Mouse (Mus musculus): ENCODE data around the gene Synj2.
"Not testable (repeated sequence)": the region's sequence is repeated elsewhere in the genome, so short reads cannot be mapped to it uniquely, and the experiment has no call there.

Synj2 gene

GRCm38 (mm10) chr17:5999039-5999543 lies 58.0 kb downstream of the Synj2 start:
- DNase-seq (ENCODE audit: low spot score) = no peak

DNA sequence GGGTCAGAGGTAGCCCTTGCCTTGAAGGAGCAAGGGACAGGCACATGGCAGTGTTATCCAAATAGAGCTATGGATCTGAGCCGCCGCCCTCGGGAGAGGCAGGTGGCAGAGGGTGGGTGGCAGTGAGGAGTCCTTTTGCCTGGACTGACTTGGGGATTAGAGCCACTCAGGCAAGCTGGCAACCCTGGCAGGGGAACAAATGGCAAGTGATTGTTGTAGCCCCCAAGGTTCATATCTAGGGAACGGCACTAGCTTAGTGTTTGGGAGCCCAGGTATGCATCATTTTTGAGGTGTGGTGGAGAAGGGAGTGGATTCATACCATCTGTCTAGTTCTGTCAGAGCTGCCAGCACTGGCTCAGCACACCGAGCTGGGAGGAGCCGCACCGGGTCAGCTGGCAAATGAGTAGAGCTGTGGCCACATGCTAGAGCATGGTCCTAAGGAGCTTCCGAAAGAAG lies 59.8 kb downstream of the Synj2 start:
- DNase-seq (ENCODE audit: low spot score) = no peak

- DNase-seq (ENCODE audit: low spot score) = no peak
Measured at GRCm38 (mm10) chr17:6001389-6001788, 60.3 kb downstream of the Synj2 start.

GRCm38 (mm10) chr17:6001836-6002235 lies 60.8 kb downstream of the Synj2 start:
- DNase-seq (ENCODE audit: low spot score) = no peak

GRCm38 (mm10) chr17:6002563-6002962 lies 61.5 kb downstream of the Synj2 start:
- DNase-seq (ENCODE audit: low spot score) = no peak

DNA sequence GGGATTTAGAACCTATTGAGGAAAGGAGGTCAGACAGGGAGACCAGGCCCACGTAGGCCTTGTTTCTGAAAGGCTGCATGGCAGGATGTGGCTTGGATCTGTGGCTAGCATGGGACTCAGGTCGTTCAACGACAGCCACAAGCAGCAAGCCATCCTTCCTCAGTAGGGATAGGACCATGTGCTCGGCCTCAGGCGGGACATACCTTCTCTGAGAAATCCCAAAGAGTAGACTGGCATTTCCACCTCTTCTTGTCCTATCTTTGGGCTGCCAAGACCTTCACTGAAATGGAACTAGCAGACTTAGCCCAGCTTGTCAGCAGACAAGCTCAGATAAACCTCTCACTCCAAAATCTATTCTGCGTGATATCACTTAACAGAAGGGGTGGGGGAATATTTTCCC lies 62.6 kb downstream of the Synj2 start:
- DNase-seq (ENCODE audit: low spot score) = no peak

DNA sequence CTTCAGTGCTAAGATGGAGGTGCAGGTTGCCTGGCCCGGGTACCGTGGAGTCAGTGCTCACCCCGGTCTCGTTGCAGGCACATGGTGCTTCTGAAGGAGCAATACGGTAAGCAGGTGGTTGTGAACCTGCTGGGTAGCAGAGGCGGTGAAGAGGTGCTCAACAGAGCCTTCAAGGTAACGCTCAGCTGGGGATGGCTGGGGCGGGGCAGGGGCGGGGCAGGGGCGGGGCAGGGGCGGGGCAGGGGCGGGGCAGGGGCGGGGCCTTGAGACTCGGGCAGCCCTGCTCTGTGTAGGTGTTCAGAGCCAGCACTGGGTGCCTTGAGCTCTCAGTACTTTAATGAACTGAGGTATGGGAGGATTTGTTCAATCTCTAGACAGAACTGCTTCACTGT lies 64.2 kb downstream of the Synj2 start:
- no peak for DNase-seq (ENCODE audit: low spot score)

GRCm38 (mm10) chr17:6005638-6006471 lies 64.8 kb downstream of the Synj2 start:
- DNase-seq (ENCODE audit: low spot score) = peak; percentile 60

DNA sequence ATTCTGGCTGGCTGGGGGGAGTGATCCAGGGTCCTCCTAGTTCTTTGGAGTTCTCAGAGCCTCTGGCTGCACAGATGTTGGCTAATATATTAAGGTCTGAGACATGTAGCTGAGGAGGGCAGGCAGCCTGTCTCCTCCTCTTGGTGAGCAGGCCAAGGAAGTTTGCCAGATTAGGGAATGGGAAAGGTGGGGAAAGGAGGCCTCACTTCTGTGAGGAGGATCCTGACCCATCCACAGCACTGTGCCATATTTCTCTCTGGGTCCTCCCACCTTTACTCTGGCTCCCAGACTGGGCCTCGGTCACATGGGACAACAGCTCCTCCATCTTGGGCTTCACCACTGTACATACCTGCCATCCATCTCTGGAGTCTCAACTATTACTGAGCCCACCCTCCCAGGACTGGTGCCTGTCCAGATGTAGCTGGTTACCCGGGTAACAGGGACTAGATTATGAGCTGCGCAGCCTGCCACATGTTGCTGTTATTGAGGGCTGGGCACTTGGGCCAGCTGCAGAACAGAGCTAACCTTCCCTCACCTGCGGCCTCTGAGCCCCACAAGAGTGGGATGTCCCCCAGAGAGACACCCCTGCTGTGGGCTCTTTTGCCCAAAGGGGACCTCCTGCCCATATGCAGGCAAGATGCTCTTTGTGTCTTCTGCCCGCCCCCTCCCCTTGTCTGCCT lies 66.2 kb downstream of the Synj2 start:
- DNase-seq (ENCODE audit: low spot score) = no peak

GRCm38 (mm10) chr17:6007902-6008301 lies 66.8 kb downstream of the Synj2 start:
- DNase-seq (ENCODE audit: low spot score) = no peak

DNA sequence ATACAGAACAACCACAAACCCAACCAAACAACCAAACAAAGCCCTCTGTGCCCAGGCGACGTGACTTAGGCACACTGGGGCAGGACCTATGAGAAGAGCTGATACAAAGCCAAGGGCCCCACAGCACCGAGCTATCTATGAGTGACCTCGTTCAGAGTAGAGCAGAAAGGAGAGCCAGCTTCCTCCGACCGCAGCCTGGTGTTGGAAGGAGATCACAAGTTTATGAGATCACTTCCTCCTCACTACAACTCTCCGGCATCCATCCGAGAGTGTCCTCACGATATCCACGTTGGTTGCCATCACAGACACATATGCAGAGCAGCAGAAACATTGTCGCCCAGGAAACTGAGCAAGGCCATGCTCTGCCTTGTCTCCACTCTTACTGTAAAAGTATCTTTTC lies 67.5 kb downstream of the Synj2 start:
- DNase-seq (ENCODE audit: low spot score) = no peak

DNA sequence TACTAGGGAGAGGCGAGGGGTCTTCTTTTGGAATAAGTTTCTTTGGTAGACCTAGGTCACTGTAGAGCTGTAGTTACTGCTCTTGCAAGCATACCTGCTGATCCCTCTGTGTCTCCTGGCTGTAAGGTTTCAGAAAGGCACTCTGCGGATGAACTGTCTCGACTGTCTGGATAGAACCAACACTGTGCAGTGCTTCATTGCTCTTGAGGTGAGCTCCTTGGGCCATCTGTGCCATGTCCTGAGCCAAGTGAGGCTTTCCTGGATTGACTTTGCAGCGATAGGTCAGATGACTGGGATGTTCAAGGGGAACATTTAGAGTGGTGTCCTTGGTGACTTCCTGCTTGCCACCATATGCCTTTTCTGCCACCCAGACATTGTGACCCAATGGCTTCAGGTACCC lies 68.5 kb downstream of the Synj2 start:
- DNase-seq (ENCODE audit: low spot score) = no peak

DNA sequence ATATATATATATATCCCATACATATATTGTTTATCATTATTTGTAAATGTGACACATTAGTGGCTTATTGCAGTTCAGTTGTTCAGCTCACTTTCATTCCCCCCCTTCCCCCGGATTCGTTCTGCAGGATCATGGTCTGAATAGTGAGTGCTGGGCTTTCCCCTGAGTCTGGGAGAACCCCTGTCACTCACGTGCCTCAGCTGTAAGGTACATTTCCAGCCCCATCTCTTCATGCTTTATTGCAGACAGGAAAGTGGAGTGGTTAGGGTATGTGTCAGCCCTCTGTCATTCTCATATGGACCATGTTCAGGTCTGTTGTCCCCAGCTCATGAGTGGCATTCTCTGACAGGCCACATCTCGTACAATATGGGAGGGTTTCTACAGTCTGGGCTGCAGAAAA lies 72.0 kb downstream of the Synj2 start:
- DNase-seq (ENCODE audit: low spot score) = no peak

- DNase-seq (ENCODE audit: low spot score) = no peak
Measured at GRCm38 (mm10) chr17:6014985-6015384, 73.9 kb downstream of the Synj2 start.

GRCm38 (mm10) chr17:6016213-6016780 lies 75.2 kb downstream of the Synj2 start:
- no peak for DNase-seq (ENCODE audit: low spot score)

GRCm38 (mm10) chr17:6017268-6017667 lies 76.2 kb downstream of the Synj2 start:
- no peak for DNase-seq (ENCODE audit: low spot score)

GRCm38 (mm10) chr17:6018348-6018747 lies 77.3 kb downstream of the Synj2 start:
- no peak for DNase-seq (ENCODE audit: low spot score)

- DNase-seq (ENCODE audit: low spot score) = no peak
Measured at GRCm38 (mm10) chr17:6019776-6020175, 78.7 kb downstream of the Synj2 start.

DNA sequence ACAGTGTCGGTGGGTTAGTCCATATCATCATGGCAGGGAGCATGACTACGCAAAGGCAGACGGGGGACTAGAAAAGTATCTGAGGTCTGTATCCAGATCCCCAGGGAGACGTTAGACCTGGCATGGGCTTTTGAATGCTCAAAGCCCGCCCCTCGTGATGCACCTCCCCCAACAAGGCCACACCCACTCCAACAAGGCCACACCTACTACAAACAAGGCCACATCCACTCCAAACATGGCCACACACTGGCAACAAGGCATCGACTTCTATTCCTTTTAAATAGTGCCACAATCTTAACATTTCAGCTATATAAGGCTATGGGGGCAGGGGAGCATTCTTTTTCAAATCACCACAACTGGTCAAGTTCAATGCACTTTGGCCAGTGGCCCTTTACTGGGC lies 79.6 kb downstream of the Synj2 start:
- no peak for DNase-seq (ENCODE audit: low spot score)

- DNase-seq (ENCODE audit: low spot score) = not testable (repeated sequence)
Measured at GRCm38 (mm10) chr17:6021374-6021789, 80.3 kb downstream of the Synj2 start.

DNA sequence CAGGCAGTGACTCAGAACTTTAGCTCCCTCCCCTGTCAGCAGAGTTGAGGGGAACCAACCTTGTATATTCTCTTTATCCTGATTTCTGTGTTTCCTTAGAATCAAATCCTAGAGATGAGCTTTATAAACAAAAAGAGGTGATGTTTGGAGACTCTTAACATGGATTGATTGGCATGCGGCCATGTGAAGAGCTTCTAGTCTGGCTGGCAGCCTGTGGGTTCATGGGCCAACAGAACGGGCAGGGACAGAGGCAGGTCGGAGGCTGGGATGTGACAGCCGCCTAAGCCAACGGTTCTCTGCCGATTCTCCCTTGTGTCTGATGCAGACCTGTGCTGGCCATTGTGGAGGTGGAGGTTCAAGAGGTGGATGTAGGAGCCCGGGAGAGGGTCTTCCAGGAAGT lies 84.8 kb downstream of the Synj2 start:
- no peak for DNase-seq (ENCODE audit: low spot score)

- DNase-seq (ENCODE audit: low spot score) = no peak
Measured at GRCm38 (mm10) chr17:6035661-6036060, 94.6 kb downstream of the Synj2 start.

DNA sequence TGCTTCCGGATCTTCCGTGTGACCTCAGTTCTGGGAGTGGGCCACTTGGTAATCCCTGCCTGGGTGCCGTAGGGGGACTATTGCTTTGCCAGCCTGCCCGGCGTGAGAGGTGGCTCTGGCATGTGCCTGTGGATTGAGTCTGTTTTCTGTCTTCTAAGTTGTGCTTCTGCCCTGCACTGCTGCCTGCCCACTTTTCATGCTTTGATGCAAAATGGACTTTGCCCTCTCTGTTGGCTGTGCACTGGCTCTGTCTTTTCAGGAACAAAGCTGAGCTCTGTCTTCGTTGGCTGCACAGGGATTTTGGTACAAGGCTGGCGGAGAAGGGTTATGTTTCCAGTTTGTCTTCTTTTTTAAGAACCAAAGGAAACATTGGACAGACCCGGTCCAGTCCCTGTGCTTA lies 95.4 kb downstream of the Synj2 start:
- DNase-seq (ENCODE audit: low spot score) = no peak

All from layer of hippocampus, adult 9-10 months (tissue).